Mouse (Mus musculus) embryonic facial prominence, embryonic 11.5 days (tissue): ENCODE measurements around the gene Acsl3. TPM values are rescaled to one million over a fixed set of nuclear protein-coding genes. Genes with fewer than 3 reads are reported as not detected.

ENCODE experiments used
- ATAC-seq: fragments of 200-750 bp; cut with Nextera tagmentation; replicated peaks from 2 replicates; pipeline ENCODE4 v1.8.0; 2017; ENCODE audit warnings: low read depth; ENCODE audit not compliant: insufficient number of reproducible peaks, low FRiP score, low TSS enrichment
- DNase-seq: peaks from one replicate; pipeline ENCODE4 v3.0.0-alpha.2; 2015; ENCODE audit warnings: low spot score
- H3K27ac ChIP-seq: fragments of 300-500 bp; sonication (generic); replicated peaks from 2 replicates; pipeline ENCODE4 v1.5.1; 2014; ENCODE audit warnings: mild to moderate bottlenecking, low read depth, low read length, control low read depth
- H3K27me3 ChIP-seq: fragments of 300-500 bp; sonication (generic); 2 replicates; pipeline ENCODE4 v1.6.1; 2014; ENCODE audit warnings: mild to moderate bottlenecking, low read length, moderate library complexity, mixed read lengths; ENCODE audit not compliant: control insufficient read depth, insufficient read depth
- H3K36me3 ChIP-seq: fragments of 300-500 bp; sonication (generic); replicated peaks from 2 replicates; pipeline ENCODE4 v1.6.1; 2014; ENCODE audit warnings: low read depth, mild to moderate bottlenecking, low read length, moderate library complexity, mixed read lengths; ENCODE audit not compliant: control insufficient read depth, insufficient read depth
- H3K4me1 ChIP-seq: fragments of 300-500 bp; sonication (generic); 2 replicates; pipeline ENCODE4 v1.6.1; 2014; ENCODE audit warnings: low read length, mixed read lengths; ENCODE audit not compliant: control insufficient read depth, insufficient read depth
- H3K4me2 ChIP-seq: fragments of 300-500 bp; sonication (generic); 2 replicates; pipeline ENCODE4 v1.6.1; 2014; ENCODE audit warnings: low read depth, mild to moderate bottlenecking, control low read depth, low read length, moderate library complexity
- H3K4me3 ChIP-seq: fragments of 300-500 bp; sonication (generic); 2 replicates; pipeline ENCODE4 v1.5.1; 2014; ENCODE audit warnings: low read depth, low read length, control low read depth
- H3K9ac ChIP-seq: fragments of 300-500 bp; sonication (generic); replicated peaks from 2 replicates; pipeline ENCODE4 v1.6.1; 2014; ENCODE audit warnings: mild to moderate bottlenecking, control low read depth, low read length
- H3K9me3 ChIP-seq: fragments of 300-500 bp; sonication (generic); replicated peaks from 2 replicates; pipeline ENCODE4 v1.6.1; 2016; ENCODE audit warnings: mild to moderate bottlenecking, low read length, inconsistent platforms, mixed read lengths; ENCODE audit not compliant: control insufficient read depth
- WGBS: fragments of 180-500 bp; shearing (Covaris S2); extraction: QIAGEN DNeasy Blood & Tissue Kit; methylation state at CpG from one replicate; pipeline ENCODE4 v1.1.7; 2014; 5-methylcytosine and 5-hydroxymethylcytosine counted together
- polyA plus RNA-seq: library from polyadenylated mRNA; unstranded; fragments of >200 nt; fragmentation: Nextera tagmentation; extraction: Ambion mirVana; gene quantifications from 2 replicates; pipeline ENCODE4 v1.2.1, GENCODE M21; 2014

Acsl3 gene
- polyA plus RNA-seq, 1 experiment from 2014 or later: 112 TPM

DNA sequence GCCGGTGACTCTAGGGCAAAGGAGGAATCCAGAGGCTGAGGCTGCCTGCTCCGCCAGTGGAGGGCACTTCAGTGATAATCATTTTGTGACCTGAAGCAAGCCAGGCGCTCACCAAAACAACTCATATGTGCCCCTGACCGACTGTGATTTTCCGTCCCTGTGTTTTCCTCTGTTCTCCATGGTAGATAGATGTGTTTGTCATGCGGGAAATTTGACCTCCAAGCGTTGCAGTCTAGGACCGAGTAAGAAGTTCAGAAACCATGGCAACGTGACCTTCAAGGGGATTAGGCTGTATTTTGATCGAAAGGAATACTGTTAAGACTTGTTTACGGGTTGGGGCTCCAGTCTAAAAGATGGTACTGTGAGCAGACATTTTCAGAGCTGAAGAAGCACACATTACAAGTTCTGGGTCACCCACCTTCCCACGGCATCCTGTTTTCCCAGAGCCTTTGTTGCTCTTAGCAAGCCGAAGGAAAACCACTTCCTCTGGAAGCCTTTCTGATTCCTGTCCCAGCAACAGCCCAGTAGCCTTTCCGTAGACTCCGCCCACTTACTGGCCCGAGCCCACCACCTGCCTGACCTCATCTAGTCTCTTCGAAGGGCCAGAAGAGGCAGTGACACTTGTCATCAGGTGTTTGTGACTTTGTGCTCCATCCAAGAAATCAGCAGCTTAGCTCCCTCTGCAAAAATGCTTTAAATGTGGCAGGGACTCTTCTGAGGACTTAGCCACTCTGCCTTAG, 76.8 kb downstream of the Acsl3 start:
- Histone ChIP-seq H3K9ac (no peak overlapping the region), H3K27me3 (no peaks in the 10 kb centered on the region), H3K9me3 (no peaks in the 10 kb centered on the region), H3K36me3 (no peaks in the 10 kb centered on the region), H3K4me2 (no peak overlapping the region), H3K27ac (no peak overlapping the region), H3K4me1 (no peaks in the 10 kb centered on the region), H3K4me3 (no peak overlapping the region)
- WGBS: 68% methylated on average over 17 of the region's 17 CpGs
- ATAC-seq (no peak), DNase-seq (no peak)

DNA sequence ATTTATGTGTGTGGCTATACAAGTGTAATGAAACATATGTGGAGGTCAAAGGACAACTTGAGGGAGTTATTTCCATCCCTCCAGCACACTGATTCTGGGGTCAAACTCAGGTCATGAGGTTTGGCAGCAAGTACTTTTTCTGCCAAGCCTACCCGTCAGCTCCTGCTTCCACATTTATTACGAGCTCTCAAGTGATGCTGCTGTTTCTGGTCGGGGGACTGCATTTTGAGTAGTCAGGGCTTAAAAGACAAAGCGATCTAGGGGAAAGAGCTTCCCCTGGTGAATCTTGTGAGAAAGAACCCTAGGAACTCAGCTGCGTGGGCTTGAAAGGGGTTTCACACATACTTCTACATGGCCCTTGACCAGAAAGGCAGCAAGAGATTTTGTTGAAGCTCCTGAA, 80.0 kb downstream of the Acsl3 start:
- Histone ChIP-seq H3K27me3 (no peaks in the 10 kb centered on the region), H3K4me2 (no peak overlapping the region), H3K9me3 (no peaks in the 10 kb centered on the region), H3K9ac (no peak overlapping the region), H3K36me3 (no peaks in the 10 kb centered on the region), H3K27ac (no peak overlapping the region), H3K4me3 (no peak overlapping the region), H3K4me1 (no peaks in the 10 kb centered on the region)
- 56% methylated on average over 5 of the region's 5 CpGs for WGBS
- no peak for DNase-seq
- no peak for ATAC-seq

DNA sequence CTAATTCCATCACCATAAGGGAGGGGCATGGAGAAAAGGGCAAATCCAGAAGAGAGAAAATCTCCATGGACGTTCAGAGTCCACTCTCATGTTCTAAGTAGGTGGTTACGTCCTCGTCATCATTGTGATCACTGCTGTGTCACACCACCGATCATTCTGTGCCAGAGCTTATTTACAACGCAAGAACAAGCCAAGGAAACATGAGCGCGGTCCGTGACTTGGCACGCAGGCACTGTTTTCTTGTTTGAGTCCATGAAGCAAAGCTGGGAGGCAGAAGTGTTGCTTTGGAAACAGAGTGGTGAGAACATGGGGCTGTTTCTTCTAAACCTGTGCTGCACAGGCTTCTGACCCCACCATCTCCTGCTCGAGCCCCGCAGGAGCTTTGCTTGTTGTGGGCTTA, 83.1 kb downstream of the Acsl3 start:
- Histone ChIP-seq H3K4me3 (no peak overlapping the region), H3K27ac (no peak overlapping the region), H3K36me3 (no peaks in the 10 kb centered on the region), H3K9me3 (no peaks in the 10 kb centered on the region), H3K4me2 (no peak overlapping the region), H3K27me3 (no peaks in the 10 kb centered on the region), H3K4me1 (no peaks in the 10 kb centered on the region), H3K9ac (no peak overlapping the region)
- 93% methylated on average over 11 of the region's 11 CpGs for WGBS
- no peak for DNase-seq
- no peak for ATAC-seq

DNA sequence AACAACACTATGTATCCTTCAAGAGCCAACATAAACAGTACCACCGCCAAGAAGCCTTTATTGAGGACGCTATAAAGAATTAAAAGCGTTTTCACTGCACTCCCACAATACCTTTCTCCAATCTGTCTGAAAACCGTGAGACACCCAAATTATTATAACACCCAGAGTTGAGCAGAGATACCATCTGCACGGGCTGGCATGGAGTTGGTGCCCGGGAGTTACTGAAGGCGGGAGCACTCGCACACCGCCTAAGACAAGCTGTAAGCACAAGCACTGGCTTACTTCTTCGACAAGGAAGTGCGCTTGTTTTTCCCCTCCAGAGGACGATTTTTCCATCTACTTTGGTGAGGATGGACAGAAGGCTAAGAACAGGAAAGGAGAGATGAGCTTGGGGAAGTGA, 84.6 kb downstream of the Acsl3 start:
- H3K4me2 ChIP-seq: no peak overlapping the region
- H3K27ac ChIP-seq: no peak overlapping the region
- H3K4me1 ChIP-seq: no peaks in the 10 kb centered on the region
- H3K9me3 ChIP-seq: no peaks in the 10 kb centered on the region
- no peak overlapping the region for H3K4me3 ChIP-seq
- DNase-seq (no peak), ATAC-seq (no peak)
- H3K9ac ChIP-seq: no peak overlapping the region
- no peaks in the 10 kb centered on the region for H3K36me3 ChIP-seq
- H3K27me3 ChIP-seq: no peaks in the 10 kb centered on the region
- 88% methylated on average over 12 of the region's 12 CpGs for WGBS

DNA sequence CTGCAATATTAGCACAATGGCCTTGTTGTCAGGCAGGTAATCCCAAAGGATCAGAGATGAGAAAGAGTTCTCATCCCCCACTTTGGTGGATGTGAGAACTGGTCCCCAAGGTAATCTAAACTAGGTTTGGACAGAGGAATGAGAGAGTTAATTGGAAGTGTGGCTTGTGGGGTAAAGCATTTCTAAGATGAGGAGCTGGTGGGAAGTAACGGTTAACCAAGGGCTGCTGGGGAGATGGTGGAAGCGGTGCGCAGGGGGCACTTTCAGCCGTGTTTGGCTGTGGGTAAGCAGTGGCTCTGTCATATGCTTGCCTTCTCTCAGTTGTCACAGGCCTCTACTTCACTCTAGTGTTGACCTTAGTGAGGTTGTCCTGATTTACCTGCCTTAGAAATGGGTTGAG, 85.7 kb downstream of the Acsl3 start:
- Histone ChIP-seq H3K27me3 (no peaks in the 10 kb centered on the region), H3K36me3 (no peaks in the 10 kb centered on the region), H3K27ac (no peak overlapping the region), H3K4me1 (no peaks in the 10 kb centered on the region), H3K4me3 (no peak overlapping the region), H3K4me2 (no peak overlapping the region), H3K9me3 (no peaks in the 10 kb centered on the region), H3K9ac (no peak overlapping the region)
- no peak for DNase-seq
- 88% methylated on average over 4 of the region's 4 CpGs for WGBS
- no peak for ATAC-seq

GRCm38 (mm10) chr1:78745230-78745777, 87.7 kb downstream of the Acsl3 start:
- H3K9me3 ChIP-seq: no peaks in the 10 kb centered on the region
- H3K4me3 ChIP-seq: no peak overlapping the region
- no peak for DNase-seq
- WGBS: 56% methylated on average over 5 of the region's 5 CpGs
- H3K4me2 ChIP-seq: no peak overlapping the region
- no peaks in the 10 kb centered on the region for H3K4me1 ChIP-seq
- ATAC-seq: no peak
- H3K36me3 ChIP-seq: no peaks in the 10 kb centered on the region
- H3K9ac ChIP-seq: no peak overlapping the region
- no peaks in the 10 kb centered on the region for H3K27me3 ChIP-seq
- no peak overlapping the region for H3K27ac ChIP-seq

Other genes with a start within 250 kb of the Acsl3 start
- 189 and 190 TPM in 2 replicates for gene Farsb, start 168.9 kb upstream of the Acsl3 start, polyA plus RNA-seq
- 0.92 and 1.9 TPM in 2 replicates for gene Mogat1, start 146.8 kb upstream of the Acsl3 start, polyA plus RNA-seq
- gene BC035947, start 145.7 kb upstream of the Acsl3 start, polyA plus RNA-seq: 0.43 and 0.82 TPM in 2 replicates
- 6.3 and 6.6 TPM in 2 replicates for gene Utp14b, start 213 bp downstream of the Acsl3 start, polyA plus RNA-seq
- 1.2 and 1.3 TPM in 2 replicates for gene Kcne4, start 158.9 kb downstream of the Acsl3 start, polyA plus RNA-seq